Mouse (Mus musculus) MN1 (cell line): ENCODE measurements around the gene Gm10638.

Source experiments
- DNase-seq: peaks from one replicate; pipeline ENCODE4 v3.0.0-alpha.2; 2016; ENCODE audit warnings: low spot score

The Gm10638 gene

DNA sequence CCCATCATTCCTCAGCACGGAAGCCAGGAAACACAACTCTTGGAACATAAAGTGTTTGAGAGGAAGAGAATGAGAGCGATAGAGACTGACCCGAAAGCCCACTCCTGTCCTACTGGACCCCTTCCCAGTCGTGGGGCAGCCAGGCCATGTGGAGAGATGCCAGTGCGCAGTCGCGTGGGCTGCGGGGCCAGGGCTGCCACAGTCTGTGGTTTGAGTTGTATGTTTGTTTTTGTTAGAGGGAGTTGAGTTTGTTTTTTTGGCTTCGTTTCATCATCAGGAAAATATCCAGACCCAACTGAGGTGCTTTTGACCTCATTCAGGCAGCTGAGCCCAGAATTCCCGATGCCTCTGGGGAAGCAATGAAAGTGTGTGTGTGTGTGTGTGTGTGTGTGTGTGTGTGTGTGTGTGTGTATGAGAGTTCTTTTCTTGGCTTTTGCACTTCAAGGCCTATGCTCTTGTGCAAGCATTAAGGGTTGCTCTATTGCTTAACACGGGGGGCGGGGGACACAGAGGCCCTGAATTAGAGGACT is 42.5 kb downstream of the Gm10638 start:
- DNase-seq = no peak

DNA sequence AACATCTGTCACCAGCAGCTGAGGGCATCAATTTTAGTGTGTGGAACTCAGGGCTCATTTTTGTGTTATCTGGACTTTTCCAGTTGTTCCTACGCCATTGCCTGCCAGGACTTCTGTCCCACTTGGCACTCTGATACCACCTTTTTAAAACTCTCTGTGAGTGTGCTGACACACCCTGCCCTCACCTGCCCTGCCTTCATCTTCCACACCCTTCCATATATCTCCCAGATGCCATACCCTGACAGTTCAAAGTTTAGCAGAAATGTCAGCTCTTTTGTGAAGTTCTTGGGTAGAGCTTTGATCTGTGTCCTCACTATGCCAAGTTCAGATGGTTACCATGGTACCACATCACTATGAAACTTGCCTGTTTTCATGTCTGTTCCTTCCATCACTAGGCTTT is 44.1 kb downstream of the Gm10638 start:
- no peak for DNase-seq

DNA sequence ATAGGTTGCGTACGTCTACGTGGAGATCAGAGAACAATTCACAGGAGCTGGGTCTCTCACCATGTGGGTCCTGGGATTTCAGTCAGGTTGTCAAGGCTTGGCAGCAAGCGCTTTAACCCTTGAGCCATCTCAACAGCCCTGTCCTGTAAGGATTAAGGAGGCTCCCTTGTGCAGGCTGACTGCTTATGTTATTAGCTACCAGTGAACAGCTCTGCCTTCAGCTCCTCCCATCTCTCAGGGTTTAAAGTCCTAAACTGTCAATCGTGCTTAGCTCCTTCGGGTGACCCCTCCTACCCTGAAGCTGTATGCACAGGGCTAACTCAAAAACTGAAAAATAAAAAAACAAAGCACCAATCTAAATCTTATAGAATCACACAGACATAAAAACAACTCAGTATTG is 46.0 kb downstream of the Gm10638 start:
- DNase-seq = no peak

DNA sequence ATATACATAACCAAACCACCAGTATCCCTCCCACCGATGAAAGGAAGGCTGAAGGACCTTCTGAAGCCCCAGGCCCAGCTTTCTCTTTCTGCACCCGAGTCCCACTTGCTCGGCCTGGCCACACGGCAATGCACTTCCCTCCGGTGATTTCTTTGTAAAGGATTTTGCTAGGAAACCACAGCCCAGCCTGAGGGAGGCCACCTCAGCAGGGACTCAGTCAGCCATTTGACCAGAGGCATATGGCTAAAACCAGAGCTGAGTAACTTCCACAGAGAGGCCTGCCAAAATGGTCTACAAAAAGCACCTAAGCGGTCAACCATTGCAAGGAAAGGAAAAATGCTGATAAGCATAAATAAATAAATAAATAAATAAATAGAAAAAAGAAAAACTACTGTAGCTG is 49.2 kb downstream of the Gm10638 start:
- no peak for DNase-seq
